Mouse (Mus musculus): ENCODE measurements around the gene Olfr484. TPM values are rescaled to one million over a fixed set of nuclear protein-coding genes. Genes with fewer than 3 reads are reported as not detected.
"Not testable (repeated sequence)": the region's sequence is repeated elsewhere in the genome, so short reads cannot be mapped to it uniquely, and the experiment has no call there.

The Olfr484 gene
- not detected for polyA plus RNA-seq (2017; shearing (Covaris generic))

- no peak for ATAC-seq
These were observed at the start of gene Olfr484 for GRCm38 (mm10) chr7:108127349-108127748. Olfr484 (minus strand) TSS chr7:108127449.

- not testable (repeated sequence) for ATAC-seq
These were observed 45.4 kb upstream of the Olfr484 start, which contains the start of gene Olfr486 for GRCm38 (mm10) chr7:108172642-108173041. Olfr486 (minus strand) TSS chr7:108172742.

- ATAC-seq, result no peak
These were observed 32.5 kb upstream of the Olfr484 start, which contains the start of gene Olfr485 for GRCm38 (mm10) chr7:108159771-108160170. Olfr485 (minus strand) TSS chr7:108159871.

GRCm38 (mm10) chr7:108121416-108121815, 5.8 kb downstream of the Olfr484 start:
- ATAC-seq, result no peak

GRCm38 (mm10) chr7:108120681-108121080, 6.6 kb downstream of the Olfr484 start:
- ATAC-seq, result no peak

- ATAC-seq, result no peak
These were observed 26.7 kb downstream of the Olfr484 start, which contains the start of gene Olfr483 for GRCm38 (mm10) chr7:108100549-108100948. Olfr483 (plus strand) TSS chr7:108100849.

GRCm38 (mm10) chr7:108097486-108097885, 29.8 kb downstream of the Olfr484 start, which contains the start of gene Olfr482:
Olfr482 (minus strand) TSS chr7:108097586.
- no peak for ATAC-seq

- ATAC-seq, result no peak
These were observed 47.7 kb downstream of the Olfr484 start, which contains the start of gene Olfr481 for GRCm38 (mm10) chr7:108079555-108079954. Olfr481 (plus strand) TSS chr7:108079855.

Other genes starting within 250 kb of the Olfr484 start
- gene Olfr472, start 229.5 kb downstream of the Olfr484 start, polyA plus RNA-seq (2017; shearing (Covaris generic)), result under 1 TPM in 2 of 3 experiments, not detected in 1; 0.06 to 0.08 TPM
- gene Olfr473, start 197.0 kb downstream of the Olfr484 start, polyA plus RNA-seq (2017; shearing (Covaris generic)), result not detected
- not detected for gene Olfr474, start 172.8 kb downstream of the Olfr484 start, polyA plus RNA-seq (2017; shearing (Covaris generic))
- gene Olfr476, start 162.6 kb downstream of the Olfr484 start, polyA plus RNA-seq (2017; shearing (Covaris generic)), result under 1 TPM in 1 of 3 experiments, not detected in 2; 0.16 TPM
- not detected for gene Olfr477, start 140.8 kb downstream of the Olfr484 start, polyA plus RNA-seq (2017; shearing (Covaris generic))
- not detected for gene Olfr478, start 93.5 kb downstream of the Olfr484 start, polyA plus RNA-seq (2017; shearing (Covaris generic))
- gene Olfr479, start 76.8 kb downstream of the Olfr484 start, polyA plus RNA-seq (2017; shearing (Covaris generic)), result not detected
- not detected for gene Olfr480, start 60.1 kb downstream of the Olfr484 start, polyA plus RNA-seq (2017; shearing (Covaris generic))
- under 1 TPM in 1 of 3 experiments, not detected in 2; 0.29 TPM for gene Olfr481, start 47.6 kb downstream of the Olfr484 start, polyA plus RNA-seq (2017; shearing (Covaris generic))
- gene Olfr482, start 29.9 kb downstream of the Olfr484 start, polyA plus RNA-seq (2017; shearing (Covaris generic)), result under 1 TPM in 2 of 3 experiments, not detected in 1; 0.15 TPM
- not detected for gene Olfr483, start 26.6 kb downstream of the Olfr484 start, polyA plus RNA-seq (2017; shearing (Covaris generic))
- gene Olfr485, start 32.4 kb upstream of the Olfr484 start, polyA plus RNA-seq (2017; shearing (Covaris generic)), result not detected
- not detected for gene Olfr486, start 45.3 kb upstream of the Olfr484 start, polyA plus RNA-seq (2017; shearing (Covaris generic))
- not detected for gene Olfr487, start 87.2 kb upstream of the Olfr484 start, polyA plus RNA-seq (2017; shearing (Covaris generic))
- gene Olfr488, start 130.9 kb upstream of the Olfr484 start, polyA plus RNA-seq (2017; shearing (Covaris generic)), result not detected
- gene Olfr490, start 161.5 kb upstream of the Olfr484 start, polyA plus RNA-seq (2017; shearing (Covaris generic)), result not detected
- not detected for gene Olfr491, start 186.0 kb upstream of the Olfr484 start, polyA plus RNA-seq (2017; shearing (Covaris generic))
- not detected for gene Olfr492, start 196.2 kb upstream of the Olfr484 start, polyA plus RNA-seq (2017; shearing (Covaris generic))
- not detected for gene Olfr493, start 219.5 kb upstream of the Olfr484 start, polyA plus RNA-seq (2017; shearing (Covaris generic))
- not detected for gene Olfr494, start 237.9 kb upstream of the Olfr484 start, polyA plus RNA-seq (2017; shearing (Covaris generic))

Data from inflammation-experienced regulatory T-cells, adult 6 months (primary cell).